Mouse (Mus musculus) embryo, embryonic 10 days (tissue): ENCODE results near the gene Adap1.
A peak's percentile ranks its signal among the peaks of the same experiment; 100 is the strongest.

ENCODE experiments used
- DNase-seq: peaks from one replicate; pipeline ENCODE4 v3.0.0-alpha.2; 2015; ENCODE audit warnings: low spot score

The Adap1 gene

DNA sequence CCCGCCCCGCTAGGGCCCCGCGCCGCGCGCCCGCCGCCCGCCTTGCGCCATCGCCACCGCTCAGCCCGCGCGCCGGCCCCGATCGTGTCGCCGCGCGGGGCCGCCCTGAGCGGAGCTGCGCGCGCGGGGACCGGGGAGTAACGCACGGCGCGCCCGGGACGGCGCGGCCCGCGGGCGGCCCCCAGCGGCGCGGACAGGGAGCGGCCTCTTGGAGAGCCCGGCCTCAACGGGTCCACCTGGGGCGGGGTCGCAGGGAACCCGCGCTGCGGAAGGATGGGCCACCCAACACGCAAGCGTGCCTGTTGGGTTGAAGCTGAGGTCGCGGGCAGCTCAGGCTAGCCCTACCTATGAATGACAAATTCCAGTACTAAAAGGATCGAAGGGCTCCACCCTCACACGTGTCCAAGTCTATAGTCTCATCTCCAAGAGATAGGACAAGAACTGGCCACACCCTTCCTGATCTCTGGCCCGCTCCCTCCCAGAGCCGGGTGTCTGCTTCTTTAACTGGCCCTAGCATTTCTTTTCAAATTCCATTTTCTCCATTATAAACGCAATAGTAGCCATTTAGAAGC, at the start of gene Adap1:
Gene Adap1 (minus strand): TSS at position 228 of the 572 bp plus-strand sequence.
- peak; percentile 45 for DNase-seq

- DNase-seq: no peak
Measured at GRCm38 (mm10) chr5:139374841-139375240, 49.4 kb upstream of the Adap1 start.

GRCm38 (mm10) chr5:139373889-139374444, 48.5 kb upstream of the Adap1 start:
- no peak for DNase-seq

DNA sequence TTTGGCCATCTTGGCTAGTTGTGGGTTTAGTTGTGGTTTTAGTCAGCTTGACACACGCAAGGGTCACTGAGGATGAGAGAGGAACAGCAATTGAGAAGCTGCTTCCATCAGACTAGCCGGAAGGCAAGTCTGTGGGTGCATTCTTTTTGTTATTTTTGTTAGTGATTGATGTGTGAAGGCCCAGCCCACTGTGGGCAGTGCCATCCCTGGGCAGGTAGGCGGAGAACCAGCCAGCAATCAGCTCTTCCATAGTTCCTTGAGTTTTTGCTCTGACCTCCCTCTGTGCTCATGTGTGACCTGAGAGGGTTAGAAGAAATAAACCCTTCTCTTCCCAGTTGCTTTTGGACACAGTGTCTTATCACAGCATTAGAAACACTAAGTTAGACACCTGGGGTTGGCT, 47.7 kb upstream of the Adap1 start:
- DNase-seq: no peak

DNA sequence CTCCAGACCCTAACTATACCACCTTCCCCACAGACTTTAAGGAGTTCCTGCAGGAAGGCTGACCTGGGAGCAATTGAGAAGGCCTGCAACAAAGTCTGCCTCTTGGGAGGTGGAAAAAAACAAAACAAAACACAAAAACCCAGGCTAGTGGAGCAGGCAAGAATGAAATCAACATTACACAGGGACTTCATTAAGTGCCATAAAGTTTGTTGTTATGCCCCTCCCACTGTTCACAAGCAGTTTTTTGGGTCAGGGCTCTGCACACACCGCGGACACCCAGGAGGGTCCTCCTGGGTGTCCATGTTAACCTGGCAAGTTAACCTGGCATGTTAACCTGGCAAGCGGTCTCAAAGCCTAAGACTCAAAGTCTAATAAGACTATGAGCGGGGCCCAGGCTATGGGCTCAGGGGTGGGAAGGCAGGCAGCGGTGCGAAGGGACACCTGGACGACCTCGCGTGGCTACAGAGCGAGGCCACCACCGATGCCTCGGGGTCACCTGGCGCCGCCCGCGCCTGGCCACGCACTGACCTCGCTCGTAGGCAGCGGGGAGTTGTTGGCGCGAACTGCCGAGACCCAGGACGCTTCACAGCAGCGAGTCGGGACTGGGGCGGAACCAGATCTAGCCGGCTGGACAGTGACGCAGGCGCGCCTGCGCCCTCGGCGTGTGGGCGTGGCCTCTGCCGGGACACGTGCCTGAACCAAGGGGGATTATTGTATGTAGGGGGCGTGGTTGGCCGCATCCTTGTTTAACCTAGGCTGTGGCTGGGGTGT, 46.4 kb upstream of the Adap1 start:
- peak; percentile 97 for DNase-seq

DNA sequence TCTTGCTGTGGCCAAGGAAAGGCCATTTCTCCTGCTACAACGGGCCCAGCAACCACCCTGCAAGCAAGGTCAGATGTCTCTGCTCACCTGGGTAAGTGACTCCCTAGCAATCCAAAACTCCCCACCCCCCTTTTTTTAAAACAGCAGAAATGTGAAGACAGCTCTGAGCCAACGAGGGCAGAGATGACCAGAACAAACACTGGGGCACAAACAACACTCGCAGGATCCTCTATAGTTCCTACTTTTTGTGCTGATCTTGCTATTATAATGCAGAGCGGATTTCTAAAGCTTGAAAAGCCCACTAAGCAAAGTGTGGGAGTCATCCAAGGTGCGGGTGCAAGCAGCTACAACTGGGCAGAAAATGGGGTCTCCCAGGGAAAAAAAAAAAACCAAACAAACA, 45.7 kb upstream of the Adap1 start:
- no peak for DNase-seq

- no peak for DNase-seq
Measured at GRCm38 (mm10) chr5:139370336-139370735, 44.9 kb upstream of the Adap1 start.

GRCm38 (mm10) chr5:139368638-139369320, 43.4 kb upstream of the Adap1 start:
- DNase-seq: no peak

GRCm38 (mm10) chr5:139367884-139368458, 42.5 kb upstream of the Adap1 start:
- DNase-seq: no peak

GRCm38 (mm10) chr5:139366484-139366883, 41.1 kb upstream of the Adap1 start:
- no peak for DNase-seq

- no peak for DNase-seq
Measured at GRCm38 (mm10) chr5:139365827-139366226, 40.4 kb upstream of the Adap1 start.

DNA sequence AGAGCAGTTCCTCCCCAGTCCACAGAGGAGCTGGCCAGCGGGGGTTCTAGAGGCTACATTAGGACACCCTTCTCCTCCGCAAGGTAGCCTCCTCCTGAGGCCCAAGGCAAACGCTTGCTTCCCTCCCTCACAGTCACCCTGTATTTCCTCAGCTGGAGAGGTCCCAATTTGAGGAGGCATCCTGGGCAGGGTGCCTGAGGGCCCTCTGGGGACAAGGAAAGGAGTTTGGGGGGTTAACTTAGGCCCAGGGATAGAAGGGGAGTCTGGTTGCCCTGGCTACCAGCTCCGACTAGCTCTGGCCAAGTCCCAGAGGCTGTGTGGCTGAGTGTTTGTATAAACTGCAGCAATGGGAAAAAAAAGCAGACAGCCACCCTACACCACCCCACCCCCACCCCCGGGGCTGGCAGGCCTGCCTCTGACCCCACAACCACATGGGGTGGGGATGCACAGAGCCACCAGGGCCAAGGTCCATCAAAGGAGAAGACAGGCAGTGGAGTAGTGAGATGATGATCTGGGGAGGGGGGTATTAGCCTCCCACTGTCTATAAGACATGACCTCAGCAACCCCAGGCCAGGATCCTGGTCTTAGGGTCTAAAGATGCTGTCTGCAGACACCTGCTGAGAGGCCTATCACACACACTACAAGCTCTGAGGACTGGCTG, 39.6 kb upstream of the Adap1 start:
- no peak for DNase-seq

DNA sequence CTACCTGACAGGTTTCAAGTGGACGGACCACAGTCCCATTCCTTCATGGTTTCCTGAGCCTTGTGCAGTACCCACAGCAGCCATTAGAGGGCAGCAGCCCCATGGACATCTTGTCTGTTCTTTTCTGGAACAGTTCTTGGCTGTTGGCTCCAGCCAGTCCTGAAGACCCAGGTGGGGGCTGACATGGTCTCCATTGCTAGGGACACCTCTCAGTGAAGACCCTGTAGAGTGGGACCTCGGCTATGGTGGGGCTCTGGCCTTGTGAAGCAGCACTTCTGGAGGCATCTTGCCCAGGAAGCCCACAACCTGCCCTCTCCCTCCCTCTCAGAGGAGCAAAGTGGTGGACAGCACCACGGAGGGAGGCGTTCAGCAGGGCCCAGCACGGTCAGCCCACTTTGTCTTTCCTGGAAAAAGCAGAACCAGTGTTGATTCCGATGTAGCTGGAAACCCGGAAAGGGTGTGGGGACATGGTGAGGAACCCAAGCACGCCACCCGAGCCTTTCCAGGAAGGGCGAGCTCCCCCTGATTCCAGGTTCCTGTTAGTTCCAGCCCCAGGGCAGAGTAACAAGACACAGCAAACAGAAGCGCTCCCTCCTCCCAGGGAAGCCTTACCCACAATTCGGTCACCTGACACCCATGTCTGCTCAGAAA, 39.0 kb upstream of the Adap1 start:
- DNase-seq: peak; percentile 88

DNA sequence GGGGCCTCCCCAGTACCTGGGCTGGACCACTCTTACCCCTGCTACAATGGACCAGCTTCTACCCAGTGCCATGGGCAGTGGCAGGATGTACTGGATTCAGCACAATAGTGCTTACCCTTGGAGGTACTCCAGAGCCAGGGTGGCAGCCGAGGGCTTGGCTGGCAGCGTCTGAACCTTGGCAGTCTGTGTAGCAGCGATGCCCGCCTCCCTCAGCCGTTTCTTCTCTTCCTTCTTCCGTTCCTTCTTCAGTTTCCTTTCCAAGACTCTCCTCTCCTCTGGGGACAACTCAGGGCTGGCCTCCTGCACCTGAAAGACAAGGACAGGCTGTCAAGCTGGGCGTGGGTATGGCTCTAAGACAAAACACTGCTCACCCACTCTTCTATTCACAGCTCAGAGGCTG, 38.4 kb upstream of the Adap1 start:
- DNase-seq: no peak

DNA sequence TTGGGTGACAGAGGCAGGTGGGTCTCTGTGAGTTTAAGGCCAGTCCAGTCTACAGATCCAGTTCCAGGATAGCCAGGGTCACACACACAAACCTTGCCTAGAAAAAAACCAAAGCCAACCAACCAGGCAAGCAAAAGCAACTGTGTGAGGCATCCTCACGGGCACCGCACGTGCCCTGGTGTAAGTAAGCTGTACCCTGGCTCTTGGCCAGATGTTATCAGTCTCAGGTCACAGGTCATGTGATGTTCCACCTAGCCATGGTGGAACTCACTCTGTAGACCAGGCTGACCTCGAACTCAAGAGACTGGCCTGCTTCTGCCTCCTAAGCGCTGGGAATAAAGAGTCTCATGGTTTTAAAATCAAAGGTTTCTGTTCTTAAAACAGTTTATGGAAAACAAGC, 33.8 kb upstream of the Adap1 start:
- DNase-seq: no peak

DNA sequence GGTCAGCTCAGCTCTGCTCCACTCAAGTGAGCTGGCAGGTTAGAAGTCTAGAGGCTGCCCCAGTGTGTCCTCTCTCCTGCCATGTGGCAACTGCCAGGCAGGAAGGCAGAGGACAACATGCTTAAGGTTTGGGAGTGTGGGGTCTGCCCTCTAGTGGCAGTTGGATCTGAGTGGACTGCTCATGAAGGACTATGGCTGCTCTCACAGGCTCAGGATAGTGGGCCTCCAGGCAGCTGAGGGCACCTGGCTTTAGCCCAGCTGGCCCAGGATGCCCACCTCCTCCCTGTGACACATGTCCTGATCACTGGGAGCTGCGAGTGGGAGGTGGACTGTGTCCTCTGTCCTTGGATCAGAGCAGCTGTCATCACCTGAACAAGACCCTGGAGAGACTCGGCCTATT, 33.2 kb upstream of the Adap1 start:
- DNase-seq: peak; percentile 54

GRCm38 (mm10) chr5:139355235-139355772, 29.9 kb upstream of the Adap1 start:
- DNase-seq: peak; percentile 83

- DNase-seq: no peak
Measured at GRCm38 (mm10) chr5:139353946-139354345, 28.5 kb upstream of the Adap1 start.

GRCm38 (mm10) chr5:139353496-139353895, 28.1 kb upstream of the Adap1 start:
- DNase-seq: no peak

- DNase-seq: no peak
Measured at GRCm38 (mm10) chr5:139352317-139352716, 26.9 kb upstream of the Adap1 start, which contains the start of gene Cyp2w1. Gene Cyp2w1 (plus strand): TSS chr5:139352617.

- DNase-seq: no peak
Measured at GRCm38 (mm10) chr5:139351628-139352027, 26.2 kb upstream of the Adap1 start.
